Mouse (Mus musculus) macrophage (primary cell): ENCODE measurements at regions not wholly inside any gene's neighbourhood (a gene's known extent, or its start where the extent isn't known, plus 50 kb on each side); places are given as distances from the start of the nearest gene placed in this dataset.

Experiments used
- H3K27ac ChIP-seq: fragments of 350-480 bp; formaldehyde crosslinking; 2 replicates; pipeline ENCODE4 v1.9.0; 2021
- H3K36me3 ChIP-seq: fragments of 350-480 bp; formaldehyde crosslinking; 2 replicates; pipeline ENCODE4 v1.9.0; 2021; ENCODE audit errors: inconsistent target
- H3K4me3 ChIP-seq: fragments of 350-480 bp; formaldehyde crosslinking; 2 replicates; pipeline ENCODE4 v1.9.0; 2021; ENCODE audit errors: inconsistent target
- H3K79me2 ChIP-seq: fragments of 350-480 bp; formaldehyde crosslinking; 2 replicates; pipeline ENCODE4 v1.9.0; 2021; ENCODE audit errors: inconsistent target
- WGBS: methylation state at CpG from one replicate; pipeline ENCODE4 v1.1.7; 2026; ENCODE audit warnings: inconsistent platforms; ENCODE audit not compliant: missing documents; 5-methylcytosine and 5-hydroxymethylcytosine counted together

- WGBS: 63% methylated on average over 10 of the region's 10 CpGs
- no peaks in the 10 kb centered on the region for H3K36me3 ChIP-seq
- no peak overlapping the region for H3K4me3 ChIP-seq
- no peak overlapping the region for H3K27ac ChIP-seq
- no peaks in the 10 kb centered on the region for H3K79me2 ChIP-seq
Observed at GRCm38 (mm10) chr15:90153821-90154560, 70.1 kb upstream of the Alg10b start.
